Mouse (Mus musculus) bone marrow macrophage, adult 2 months (primary cell): ENCODE results near the gene Dynlrb1.

Experiments used
- CTCF ChIP-seq: IDR thresholded peaks from 2 replicates; pipeline ENCODE4 v1.5.1; 2012; ENCODE audit warnings: low read depth, mild to moderate bottlenecking, low read length, moderate library complexity
- POLR2A ChIP-seq: IDR thresholded peaks from 2 replicates; pipeline ENCODE4 v1.6.1; 2012; ENCODE audit warnings: mild to moderate bottlenecking, low read depth, low read length, borderline replicate concordance

- TF ChIP-seq CTCF (no peak), POLR2A (no peak)
Measured at GRCm38 (mm10) chr2:155293946-155294345, 57.6 kb downstream of the Dynlrb1 start.
